Mouse (Mus musculus) monocyte, adult 2 months (primary cell): ENCODE results near the gene Tpra1.

Source experiments
- DNase-seq, 2 experiments: peaks; one replicate each; pipeline ENCODE4 v3.0.0; 2022; ENCODE audit warnings: low spot score in 2 of 2, low read depth in 1 of 2

The Tpra1 gene

GRCm38 (mm10) chr6:88901947-88902820, at the start of gene Tpra1:
TSS of gene Tpra1 (plus strand) at chr6:88902251.
- DNase-seq: peak; percentile 85 to 89

GRCm38 (mm10) chr6:88854509-88854908, 47.5 kb upstream of the Tpra1 start:
- DNase-seq: no peak

GRCm38 (mm10) chr6:88855636-88856035, 46.4 kb upstream of the Tpra1 start:
- no peak for DNase-seq

GRCm38 (mm10) chr6:88857249-88857648, 44.8 kb upstream of the Tpra1 start:
- no peak for DNase-seq

GRCm38 (mm10) chr6:88857830-88858229, 44.2 kb upstream of the Tpra1 start:
- DNase-seq: no peak

- no peak for DNase-seq
Observed at GRCm38 (mm10) chr6:88858341-88858740, 43.7 kb upstream of the Tpra1 start.

- DNase-seq: peak; percentile 22 to 50
Observed at GRCm38 (mm10) chr6:88860914-88861313, 41.1 kb upstream of the Tpra1 start.

GRCm38 (mm10) chr6:88865704-88866103, 36.3 kb upstream of the Tpra1 start:
- no peak for DNase-seq

GRCm38 (mm10) chr6:88869459-88869858, 32.6 kb upstream of the Tpra1 start:
- DNase-seq: no peak

GRCm38 (mm10) chr6:88870594-88870993, 31.5 kb upstream of the Tpra1 start:
- DNase-seq: no peak

GRCm38 (mm10) chr6:88871546-88871945, 30.5 kb upstream of the Tpra1 start:
- DNase-seq: no peak

- no peak for DNase-seq
Observed at GRCm38 (mm10) chr6:88872811-88873210, 29.2 kb upstream of the Tpra1 start.

GRCm38 (mm10) chr6:88873965-88874867, 27.8 kb upstream of the Tpra1 start:
- no peak for DNase-seq

- DNase-seq: no peak
Observed at GRCm38 (mm10) chr6:88874868-88875508, 27.1 kb upstream of the Tpra1 start, which contains the start of gene Podxl2. TSS of gene Podxl2 (minus strand) at chr6:88875044.

GRCm38 (mm10) chr6:88879471-88879870, 22.6 kb upstream of the Tpra1 start:
- DNase-seq: no peak

- DNase-seq: no peak
Observed at GRCm38 (mm10) chr6:88881334-88881733, 20.7 kb upstream of the Tpra1 start.

GRCm38 (mm10) chr6:88884195-88884594, 17.9 kb upstream of the Tpra1 start:
- DNase-seq: no peak

- DNase-seq: no peak
Observed at GRCm38 (mm10) chr6:88884690-88885089, 17.4 kb upstream of the Tpra1 start.

GRCm38 (mm10) chr6:88885644-88886416, 16.2 kb upstream of the Tpra1 start:
- no peak for DNase-seq

GRCm38 (mm10) chr6:88886417-88886967, 15.6 kb upstream of the Tpra1 start:
- no peak for DNase-seq
